ENCODE assay signal across 9 mouse cellular contexts in the genomic region with DNA sequence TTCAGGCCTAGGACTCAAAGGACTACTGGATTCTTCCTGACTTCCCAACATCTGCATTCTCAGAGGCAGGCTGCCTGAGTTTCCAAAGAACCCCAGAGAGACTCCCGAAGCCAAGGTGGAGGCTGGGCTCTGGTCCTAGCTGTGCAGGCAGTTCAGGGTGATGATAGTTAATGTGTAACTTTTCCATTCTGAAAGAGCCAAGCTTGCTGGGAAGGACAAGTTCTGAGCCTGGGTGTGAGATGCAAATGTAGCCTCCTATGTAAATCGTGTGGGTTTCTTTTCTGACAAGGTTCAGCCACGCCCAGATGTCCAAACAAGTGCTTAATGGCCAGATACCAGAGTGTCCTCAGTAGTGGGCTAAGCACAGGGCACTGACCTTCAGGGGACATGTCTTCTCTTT. TPM values are rescaled to one million over a fixed set of nuclear protein-coding genes. Genes with fewer than 3 reads are reported as not detected.
DNase-seq lines count a peak whose midpoint lies in the region; ATAC-seq and TF ChIP-seq lines count a peak whose summit lies in the region.
"Had no signal": no experiment of that assay in that cellular context is flagged by ENCODE, and none has a peak within 500 bp of the region (broad histone marks: within the 10 kb centered on the region; RNA-seq: fewer than 3 reads in every experiment).

No protein-coding gene starts in this region.

- peak overlapping the region; percentile 89 for H3K27ac ChIP-seq in spleen, adult 2 months (ENCODE audit: insufficient read depth, low read length)
- no peak overlapping the region for H3K27ac ChIP-seq in limb, embryonic 13.5 days

- no peaks in the 10 kb centered on the region for H3K27me3 ChIP-seq in spleen, adult 2 months (ENCODE audit: control insufficient read depth, insufficient read depth, low read length)
- H3K27me3 ChIP-seq in limb, embryonic 13.5 days: no peaks in the 10 kb centered on the region
- H3K27me3 ChIP-seq: midbrain, embryonic 13.5 days had no signal

- H3K4me1 ChIP-seq in spleen, adult 2 months (ENCODE audit: control insufficient read depth, insufficient read depth, insufficient read length): peaks cover 27% of the 10 kb centered on the region; the same call in 1 of the 2 replicates
- H3K4me1 ChIP-seq in limb, embryonic 13.5 days: peaks cover 47% of the 10 kb centered on the region

- peak; percentile 38; the same call in 1 of the 2 replicates for TF ChIP-seq POLR2A in spleen, adult 2 months (IDR thresholded peaks at IDR 0.05; ENCODE audit: low read depth, low read length)

- no peak for TF ChIP-seq CTCF in spleen, adult 2 months (IDR thresholded peaks at IDR 0.05; ENCODE audit: extremely low read depth, insufficient read depth, insufficient read length, insufficient replicate concordance)

- ATAC-seq in limb, embryonic 13.5 days (ENCODE audit: low FRiP score, low read depth): no peak
- no peak for ATAC-seq in megakaryocyte-erythroid progenitor cell, adult 5-6 weeks (replicated peaks; ENCODE audit: low FRiP score, low TSS enrichment, poor library complexity, severe bottlenecking)
- no peak for ATAC-seq in activated CD4-positive, CD25-positive, alpha-beta regulatory T cell, adult 4 months
- ATAC-seq: midbrain, embryonic 13.5 days had no signal

- no peak overlapping the region for H3K4me3 ChIP-seq in spleen, adult 2 months (ENCODE audit: extremely low read depth, insufficient read depth, insufficient read length)
- no peak overlapping the region for H3K4me3 ChIP-seq in limb, embryonic 13.5 days
- H3K4me3 ChIP-seq: midbrain, embryonic 13.5 days had no signal

- H3K9ac ChIP-seq in limb, embryonic 13.5 days: peak overlapping the region; percentile 13; the same call in 1 of the 2 replicates
- H3K9ac ChIP-seq: midbrain, embryonic 13.5 days had no signal

- DNase-seq in heart, adult 11 months: peak; percentile 92
- DNase-seq in heart, adult 8-10 months (ENCODE audit: low spot score): no peak
- peak in 1 of 2 experiments; percentile 53 for DNase-seq in spleen, adult 2 months (ENCODE audit: low read depth in 1 of 2, low spot score in 2 of 2)
- DNase-seq in spleen, postnatal 14 days (ENCODE audit: low spot score in 2 of 2): no peak
- no peak for DNase-seq in ovary, adult 18-20 months (ENCODE audit: low spot score)

- no peaks in the 10 kb centered on the region for H3K9me3 ChIP-seq in limb, embryonic 13.5 days
- H3K9me3 ChIP-seq: midbrain, embryonic 13.5 days had no signal

- WGBS in spleen, adult 2 months: 27% methylated on average over 3 of the region's 3 CpGs
- WGBS in limb, embryonic 13.5 days: 69% methylated on average over 3 of the region's 3 CpGs

- no peak overlapping the region for H3K4me2 ChIP-seq in limb, embryonic 13.5 days (replicated peaks)
- H3K4me2 ChIP-seq: midbrain, embryonic 13.5 days had no signal

- no peaks in the 10 kb centered on the region for H3K36me3 ChIP-seq in spleen, adult 2 months (ENCODE audit: control insufficient read depth, insufficient read depth, low read length)
- no peaks in the 10 kb centered on the region for H3K36me3 ChIP-seq in limb, embryonic 13.5 days
- H3K36me3 ChIP-seq: midbrain, embryonic 13.5 days had no signal

RNA-seq across cellular contexts. Expression of a gene that starts 28.5 kb away (rescaled TPM):
- total RNA-seq in heart, adult 8-10 months (2022): 100 to 1,000 TPM; 183 to 230 (median 211) TPM
- 915 and 918 TPM in 2 replicates for polyA plus RNA-seq in spleen, adult 2 months (2012; rRNA removed)
- polyA plus RNA-seq in limb, embryonic 13.5 days (2015; fragmentation: Nextera tagmentation; extraction: Ambion mirVana): 2,828 and 3,051 TPM in 2 replicates
- 2,834 and 3,273 TPM in 2 replicates for total RNA-seq in megakaryocyte-erythroid progenitor cell, adult 5-6 weeks (2014; fragmentation: Nextera tagmentation)
- total RNA-seq in megakaryocyte-erythroid progenitor cell, adult 5-6 weeks (2017): 4,983 and 7,914 TPM in 2 replicates
- 1,000 to 10,000 TPM; 2,967 to 3,416 TPM for polyA plus RNA-seq in activated CD4-positive, CD25-positive, alpha-beta regulatory T cell, adult 4 months (2017; shearing (Covaris generic))
